Mouse (Mus musculus) heart, adult 2 months (tissue): ENCODE data around the gene A730071L15Rik.

Experiments used
- CTCF ChIP-seq: fragments of 200-600 bp; IDR thresholded peaks from 2 replicates; pipeline ENCODE4 v1.8.1; 2022; ENCODE audit warnings: antibody characterized with exemption, mild to moderate bottlenecking, moderate library complexity
- POLR2A ChIP-seq: fragments of 200-500 bp; IDR thresholded peaks from 2 replicates; pipeline ENCODE4 v1.6.1; 2011; ENCODE audit warnings: mild to moderate bottlenecking, low read depth, low read length, control low read depth; ENCODE audit not compliant: insufficient read depth

GRCm38 (mm10) chr11:6160663-6161271 is 39.1 kb upstream of the A730071L15Rik start:
- TF ChIP-seq CTCF, result no peak
- TF ChIP-seq POLR2A, result no peak
